Mouse (Mus musculus) spleen, embryonic (tissue): ENCODE measurements around the gene Gm10184.
"Not testable (repeated sequence)": the region's sequence is repeated elsewhere in the genome, so short reads cannot be mapped to it uniquely, and the experiment has no call there.

Source experiments
- CTCF ChIA-PET: fragments of 350-600 bp; sonication (Branson Sonifier 250); formaldehyde crosslinking; loops from one replicate; lab custom pipeline; 2022; lab: Charles Lee

The Gm10184 gene

DNA sequence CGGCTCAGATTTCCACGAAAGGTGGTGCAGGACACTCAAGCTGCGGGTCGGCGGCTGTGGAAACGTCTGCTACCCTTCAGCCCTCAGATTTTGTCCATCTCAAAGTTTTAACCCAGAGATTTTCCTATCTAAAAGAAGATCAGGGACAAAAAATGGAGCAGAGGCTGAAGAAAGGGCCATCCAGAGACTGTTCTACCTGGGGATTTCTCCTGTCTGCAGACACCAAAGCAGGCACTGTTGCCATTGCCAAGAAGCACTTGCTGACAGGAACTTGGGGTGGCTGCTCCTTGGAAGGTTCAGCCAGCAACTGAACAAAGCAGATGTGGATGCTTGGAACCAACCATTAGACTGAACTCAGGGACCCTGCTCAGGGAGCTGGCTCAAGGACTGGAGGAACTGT, at the start of gene Gm10184:
Gene Gm10184, minus strand, starts transcription at position 101 of the 400 bp plus-strand sequence.
- CTCF ChIA-PET = no interaction called here

DNA sequence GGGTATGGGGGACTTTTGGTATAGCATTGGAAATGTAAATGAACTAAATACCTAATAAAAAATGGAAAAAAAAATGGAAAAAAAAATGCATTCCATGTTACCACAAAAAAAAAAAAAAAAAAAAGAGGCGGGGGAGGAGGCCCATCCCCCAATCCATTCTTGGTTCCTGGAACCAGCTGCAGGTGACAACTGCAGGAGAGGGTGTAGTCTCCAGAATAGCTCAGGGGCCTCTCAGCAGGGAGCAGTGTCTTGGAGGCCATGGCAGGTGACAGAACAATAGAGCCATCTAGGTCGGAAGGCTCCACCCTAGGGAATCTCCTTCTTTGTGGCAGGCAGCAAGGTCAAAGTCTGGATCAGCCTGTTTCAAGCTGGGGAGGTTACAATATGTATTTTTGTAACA, 23.7 kb upstream of the Gm10184 start:
- CTCF ChIA-PET = no interaction called here

DNA sequence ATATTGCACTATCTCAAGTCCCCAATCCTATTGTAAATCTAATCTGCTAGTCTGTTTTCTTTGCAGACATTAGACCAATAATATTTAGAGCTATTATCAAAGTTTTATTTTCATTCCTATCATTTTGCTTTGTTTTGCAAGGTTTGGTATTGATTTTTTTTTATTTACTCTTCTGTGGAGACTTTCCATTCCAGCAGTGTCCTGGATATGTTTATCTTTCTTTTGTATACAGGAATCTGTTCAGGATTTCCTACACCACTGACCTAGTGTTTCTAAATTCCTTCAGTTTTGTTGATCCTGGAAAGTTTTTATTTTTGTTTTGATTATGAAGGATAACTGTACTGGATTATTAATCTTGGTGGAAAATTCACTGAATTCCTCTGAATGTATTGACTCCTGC, 2.6 kb downstream of the Gm10184 start:
- CTCF ChIA-PET = no interaction called here

GRCm38 (mm10) chr17:89904701-89905100, 5.5 kb downstream of the Gm10184 start:
- CTCF ChIA-PET = not testable (repeated sequence)

DNA sequence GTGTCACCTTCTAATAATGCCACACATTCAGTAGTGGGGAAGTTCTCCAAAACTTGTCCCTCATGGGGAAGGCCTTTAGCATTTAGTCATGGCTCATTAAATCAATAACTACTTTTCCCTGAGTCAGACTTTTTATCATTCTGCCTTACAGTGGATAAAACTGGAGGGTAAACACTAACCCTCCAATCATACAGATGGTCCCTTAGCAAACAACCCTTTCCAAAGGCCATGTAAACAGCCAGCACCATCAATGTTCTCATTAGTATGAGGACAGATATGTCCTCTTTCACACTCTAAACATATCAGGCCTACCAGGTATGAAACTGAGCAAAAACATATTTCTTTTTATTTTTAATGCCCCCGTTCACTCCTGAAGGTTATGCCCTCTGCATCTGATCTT, 7.5 kb downstream of the Gm10184 start:
- CTCF ChIA-PET = no interaction called here

- CTCF ChIA-PET = no interaction called here
These were observed 9.6 kb downstream of the Gm10184 start for GRCm38 (mm10) chr17:89900610-89901009.

GRCm38 (mm10) chr17:89899813-89900212, 10.4 kb downstream of the Gm10184 start:
- CTCF ChIA-PET = no interaction called here

- CTCF ChIA-PET = no interaction called here
These were observed 45.3 kb downstream of the Gm10184 start for GRCm38 (mm10) chr17:89864996-89865395.
